Comparison of ENCODE assay signal across 12 mouse cellular contexts in genomic region chr11:20982010-20982409, GRCm38 (mm10).
"Had no signal": no experiment of that assay in that cellular context is flagged by ENCODE, and none has a peak within 500 bp of the region (broad histone marks: within the 10 kb centered on the region; RNA-seq: fewer than 3 reads in every experiment).

No protein-coding gene starts in this region.

- H3K9ac ChIP-seq: limb, embryonic 12.5 days; liver, embryonic 15.5 days; midbrain, embryonic 13.5 days; neural tube, embryonic 15.5 days had no signal

- H3K27me3 ChIP-seq: limb, embryonic 12.5 days; liver, embryonic 15.5 days; midbrain, embryonic 13.5 days; neural tube, embryonic 15.5 days had no signal

- H3K27ac ChIP-seq: limb, embryonic 12.5 days; liver, embryonic 15.5 days; macrophage; midbrain, embryonic 13.5 days; neural tube, embryonic 15.5 days; stomach, postnatal 0 days had no signal

- H3K4me3 ChIP-seq: limb, embryonic 12.5 days; liver, embryonic 15.5 days; midbrain, embryonic 13.5 days; myocyte; neural tube, embryonic 15.5 days had no signal

- H3K9me3 ChIP-seq: limb, embryonic 12.5 days; liver, embryonic 15.5 days; midbrain, embryonic 13.5 days; neural tube, embryonic 15.5 days had no signal

- DNase-seq: kidney, adult 2 months; kidney, postnatal 25 days; lung, postnatal 10 days; thymus, postnatal 14 days had no signal

- H3K4me1 ChIP-seq: limb, embryonic 12.5 days had no signal

- H3K4me2 ChIP-seq: limb, embryonic 12.5 days; liver, embryonic 15.5 days; midbrain, embryonic 13.5 days; neural tube, embryonic 15.5 days had no signal

- ATAC-seq: intestine, embryonic 16.5 days; midbrain, embryonic 13.5 days had no signal

- H3K36me3 ChIP-seq: limb, embryonic 12.5 days; liver, embryonic 15.5 days; midbrain, embryonic 13.5 days; neural tube, embryonic 15.5 days had no signal
